Mouse (Mus musculus): Measurements from ENCODE around the gene Egln2.

DNA sequence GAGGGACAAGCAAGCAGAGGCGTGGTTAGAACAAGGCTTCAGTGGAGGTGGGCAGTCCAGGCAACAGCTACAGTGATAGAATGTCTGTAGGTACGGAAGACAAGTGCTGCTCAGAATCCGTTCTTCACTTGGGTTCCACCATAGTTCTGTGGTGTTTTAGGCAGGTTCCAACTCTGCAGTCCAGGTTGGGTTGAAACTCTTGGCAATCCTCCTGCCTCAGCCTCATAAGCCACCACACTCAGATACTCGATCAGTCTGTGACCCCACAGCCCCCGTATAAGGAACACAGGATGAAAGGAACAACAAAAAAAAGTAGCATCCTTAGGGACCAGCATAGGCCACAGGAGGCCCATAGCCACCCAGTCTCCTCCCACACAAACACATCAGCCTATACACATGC lies 25.8 kb upstream of the Egln2 start:
- TF ChIP-seq CTCF (IDR thresholded peaks at IDR 0.05; ENCODE audit: low read depth) (no peak), EP300 (IDR thresholded peaks at IDR 0.05; ENCODE audit: low read depth) (no peak)
